9 mouse cellular contexts compared by ENCODE assay signal in genomic region chr4:128908586-128909377, GRCm38 (mm10). TPM values are rescaled to one million over a fixed set of nuclear protein-coding genes. Genes with fewer than 3 reads are reported as not detected.
DNase-seq lines count a peak whose midpoint lies in the region; ATAC-seq and TF ChIP-seq lines count a peak whose summit lies in the region.
"Had no signal": no experiment of that assay in that cellular context is flagged by ENCODE, and none has a peak within 500 bp of the region (broad histone marks: within the 10 kb centered on the region; RNA-seq: fewer than 3 reads in every experiment).

No protein-coding gene starts in this region.

- no peak overlapping the region for H3K4me3 ChIP-seq in heart, postnatal 0 days (ENCODE audit: low read depth, low read length)
- no peak overlapping the region for H3K4me3 ChIP-seq in forebrain, embryonic 11.5 days (ENCODE audit: low read depth, low read length)
- no peak overlapping the region for H3K4me3 ChIP-seq in midbrain, embryonic 14.5 days (replicated peaks; ENCODE audit: low read depth, low read length)
- H3K4me3 ChIP-seq: limb, embryonic 13.5 days had no signal

- H3K36me3 ChIP-seq in heart, postnatal 0 days (replicated peaks; ENCODE audit: control insufficient read depth, insufficient read depth, low read length): no peaks in the 10 kb centered on the region
- no peaks in the 10 kb centered on the region for H3K36me3 ChIP-seq in forebrain, embryonic 11.5 days (ENCODE audit: control insufficient read depth, insufficient read depth, low read length)
- peaks cover 26% of the 10 kb centered on the region for H3K36me3 ChIP-seq in midbrain, embryonic 14.5 days (ENCODE audit: control insufficient read depth, insufficient read depth, low read length)

- TF ChIP-seq POLR2A in brain, embryonic 14.5 days (IDR thresholded peaks at IDR 0.05; ENCODE audit: borderline replicate concordance, extremely low read depth, insufficient read depth, insufficient read length, poor library complexity, severe bottlenecking): no peak

- no peak overlapping the region for H3K9ac ChIP-seq in heart, postnatal 0 days (replicated peaks; ENCODE audit: low read depth, low read length)
- H3K9ac ChIP-seq in forebrain, embryonic 11.5 days (ENCODE audit: low read length): no peak overlapping the region
- no peak overlapping the region for H3K9ac ChIP-seq in midbrain, embryonic 14.5 days (replicated peaks; ENCODE audit: low read length)
- H3K9ac ChIP-seq: limb, embryonic 13.5 days had no signal

- no peak for TF ChIP-seq EP300 in heart, postnatal 0 days (IDR thresholded peaks at IDR 0.05; ENCODE audit: low read depth)

- H3K27ac ChIP-seq in heart, postnatal 0 days (ENCODE audit: low read depth): no peak overlapping the region
- H3K27ac ChIP-seq in forebrain, embryonic 11.5 days (ENCODE audit: low read depth, low read length): no peak overlapping the region
- no peak overlapping the region for H3K27ac ChIP-seq in midbrain, embryonic 14.5 days (replicated peaks; ENCODE audit: low read depth, low read length)
- H3K27ac ChIP-seq: limb, embryonic 13.5 days had no signal

- WGBS in heart, postnatal 0 days: 61% methylated on average over 24 of the region's 24 CpGs
- 66% methylated on average over 24 of the region's 24 CpGs for WGBS in forebrain, embryonic 11.5 days
- WGBS in midbrain, embryonic 14.5 days: 65% methylated on average over 24 of the region's 24 CpGs

- ATAC-seq in heart, postnatal 0 days (ENCODE audit: insufficient read depth, low read depth): no peak
- no peak for ATAC-seq in forebrain, embryonic 11.5 days (replicated peaks; ENCODE audit: low FRiP score)
- ATAC-seq in midbrain, embryonic 14.5 days (ENCODE audit: low FRiP score, low TSS enrichment): no peak

- peak; percentile 73 for DNase-seq in heart, postnatal 0 days (ENCODE audit: low spot score)
- no peak for DNase-seq in heart, adult 11 months
- peak; percentile 43 for DNase-seq in CD4-positive helper T cell, adult 2 months (ENCODE audit: low read depth, low spot score)
- peak; percentile 78 for DNase-seq in brain, embryonic 14.5 days (ENCODE audit: low read depth)
- peak; percentile 77 for DNase-seq in forebrain, embryonic 11.5 days (ENCODE audit: low spot score)
- DNase-seq in layer of hippocampus, postnatal 25 days (ENCODE audit: extremely low spot score in 1 of 2, low spot score in 1 of 2): peak; percentile 45 to 51
- DNase-seq in midbrain, embryonic 14.5 days: peak; percentile 83
- DNase-seq in spleen, postnatal 4 days (ENCODE audit: low spot score in 2 of 2): no peak

- H3K4me2 ChIP-seq in heart, postnatal 0 days (ENCODE audit: low read depth, low read length): no peak overlapping the region
- no peak overlapping the region for H3K4me2 ChIP-seq in forebrain, embryonic 11.5 days (ENCODE audit: low read depth, low read length, severe bottlenecking)
- no peak overlapping the region for H3K4me2 ChIP-seq in midbrain, embryonic 14.5 days (ENCODE audit: low read length)
- H3K4me2 ChIP-seq: limb, embryonic 13.5 days had no signal

- H3K27me3 ChIP-seq in heart, postnatal 0 days (ENCODE audit: control insufficient read depth, insufficient read depth, low read length): 0 out of 2 replicates have a peak, but pooled peaks cover 3% of the 10 kb centered on the region
- H3K27me3 ChIP-seq in forebrain, embryonic 11.5 days (ENCODE audit: control insufficient read depth, insufficient read depth, low read length): no peaks in the 10 kb centered on the region
- no peaks in the 10 kb centered on the region for H3K27me3 ChIP-seq in midbrain, embryonic 14.5 days (ENCODE audit: control insufficient read depth, insufficient read depth, low read length)
- H3K27me3 ChIP-seq: limb, embryonic 13.5 days had no signal

- peak; percentile 70 for TF ChIP-seq CTCF in heart, postnatal 0 days (IDR thresholded peaks at IDR 0.05; ENCODE audit: low read depth)
- TF ChIP-seq CTCF in brain, embryonic 14.5 days (IDR thresholded peaks at IDR 0.05; ENCODE audit: borderline replicate concordance, extremely low read depth, insufficient read depth, insufficient read length): peak; percentile 83

- no peaks in the 10 kb centered on the region for H3K4me1 ChIP-seq in heart, postnatal 0 days (ENCODE audit: control insufficient read depth, insufficient read depth)
- H3K4me1 ChIP-seq in forebrain, embryonic 11.5 days (replicated peaks; ENCODE audit: control insufficient read depth, insufficient read depth, low read length): peaks cover 5% of the 10 kb centered on the region
- H3K4me1 ChIP-seq in midbrain, embryonic 14.5 days (ENCODE audit: control insufficient read depth, insufficient read depth, low read length): peaks cover 4% of the 10 kb centered on the region; the same call in 1 of the 2 replicates

- no peaks in the 10 kb centered on the region for H3K9me3 ChIP-seq in heart, postnatal 0 days (replicated peaks; ENCODE audit: control insufficient read depth, low read length)
- no peaks in the 10 kb centered on the region for H3K9me3 ChIP-seq in forebrain, embryonic 11.5 days (ENCODE audit: control insufficient read depth, low read length)
- H3K9me3 ChIP-seq in midbrain, embryonic 14.5 days (ENCODE audit: control insufficient read depth, low read length): no peaks in the 10 kb centered on the region
- H3K9me3 ChIP-seq: limb, embryonic 13.5 days had no signal

RNA-seq across cellular contexts. Expression of gene Trim62, which starts 25.4 kb away (rescaled TPM):
- 0.89 and 1.1 TPM in 2 replicates for total RNA-seq in heart, postnatal 0 days (2014; rRNA removed; ENCODE audit: low replicate concordance)
- polyA plus RNA-seq in heart, postnatal 0 days (2015; fragmentation: Nextera tagmentation; extraction: Ambion mirVana): 0.84 and 0.87 TPM in 2 replicates
- polyA plus RNA-seq in brain, embryonic 14.5 days (2012; rRNA removed): 15.4 and 33.5 TPM in 2 replicates
- polyA plus RNA-seq in forebrain, embryonic 11.5 days (2014; fragmentation: Nextera tagmentation; extraction: Ambion mirVana): 9.4 and 11.0 TPM in 2 replicates
- 10 to 100 TPM; 15.1 to 16.2 TPM for total RNA-seq in layer of hippocampus, postnatal 25 days (2021)
- polyA plus RNA-seq in midbrain, embryonic 14.5 days (2014; fragmentation: Nextera tagmentation; extraction: Ambion mirVana): 22.4 and 27.3 TPM in 2 replicates

RNA-seq across cellular contexts. Expression of gene Azin2, which starts 53.5 kb away (rescaled TPM):
- 4.8 and 7.7 TPM in 2 replicates for total RNA-seq in heart, postnatal 0 days (2014; rRNA removed; ENCODE audit: low replicate concordance)
- 6.0 and 7.1 TPM in 2 replicates for polyA plus RNA-seq in heart, postnatal 0 days (2015; fragmentation: Nextera tagmentation; extraction: Ambion mirVana)
- 14.3 and 15.8 TPM in 2 replicates for polyA plus RNA-seq in brain, embryonic 14.5 days (2012; rRNA removed)
- 11.5 TPM in 2 replicates for polyA plus RNA-seq in forebrain, embryonic 11.5 days (2014; fragmentation: Nextera tagmentation; extraction: Ambion mirVana)
- total RNA-seq in layer of hippocampus, postnatal 25 days (2021): 10 to 100 TPM; 40.7 to 41.8 TPM
- polyA plus RNA-seq in midbrain, embryonic 14.5 days (2014; fragmentation: Nextera tagmentation; extraction: Ambion mirVana): 18.0 and 19.6 TPM in 2 replicates

Comparison
In these comparisons a context has a peak if more than half of its experiments do, and no peak if none do; other contexts are left out.
1. DNase-seq: peak in heart, postnatal 0 days (single experiment), CD4-positive helper T cell, adult 2 months (single experiment), brain, embryonic 14.5 days (single experiment), forebrain, embryonic 11.5 days (single experiment), layer of hippocampus, postnatal 25 days (2 of 2) and midbrain, embryonic 14.5 days (single experiment); none in heart, adult 11 months (single experiment) and spleen, postnatal 4 days (0 of 2).